Mouse (Mus musculus) stomach, embryonic 14.5 days (tissue): ENCODE measurements around the gene Hopx. TPM values are rescaled to one million over a fixed set of nuclear protein-coding genes. Genes with fewer than 3 reads are reported as not detected.

ENCODE experiments used
- ATAC-seq: fragments of 200-750 bp; cut with Nextera tagmentation; 2 replicates; pipeline ENCODE4 v1.8.0; 2017; ENCODE audit warnings: low read depth, moderate TSS enrichment; ENCODE audit not compliant: insufficient number of reproducible peaks, insufficient read depth, low FRiP score
- H3K27ac ChIP-seq: fragments of 300-500 bp; sonication (generic); 2 replicates; pipeline ENCODE4 v1.5.1; 2014; ENCODE audit warnings: mild to moderate bottlenecking, low read length, moderate library complexity, mixed read lengths
- H3K27me3 ChIP-seq: fragments of 300-500 bp; sonication (generic); 2 replicates; pipeline ENCODE4 v1.6.1; 2014; ENCODE audit warnings: low read length, control low read depth, mixed read lengths; ENCODE audit not compliant: control insufficient read depth, insufficient read depth
- H3K36me3 ChIP-seq: fragments of 300-500 bp; sonication (generic); 2 replicates; pipeline ENCODE4 v1.6.1; 2014; ENCODE audit warnings: mild to moderate bottlenecking, control low read depth, low read length, moderate library complexity, mixed read lengths; ENCODE audit not compliant: control insufficient read depth, insufficient read depth
- H3K4me1 ChIP-seq: fragments of 300-500 bp; sonication (generic); 2 replicates; pipeline ENCODE4 v1.6.1; 2014; ENCODE audit warnings: low read length, control low read depth, mixed read lengths; ENCODE audit not compliant: control insufficient read depth, insufficient read depth
- H3K4me2 ChIP-seq: fragments of 300-500 bp; sonication (generic); replicated peaks from 2 replicates; pipeline ENCODE4 v1.6.1; 2014; ENCODE audit warnings: low read depth, low read length, control low read depth
- H3K4me3 ChIP-seq: fragments of 300-500 bp; sonication (generic); 2 replicates; pipeline ENCODE4 v1.5.1; 2014; ENCODE audit warnings: low read depth, low read length, control low read depth
- H3K9ac ChIP-seq: fragments of 300-500 bp; sonication (generic); replicated peaks from 2 replicates; pipeline ENCODE4 v1.6.1; 2014; ENCODE audit warnings: low read depth, mild to moderate bottlenecking, control low read depth, low read length, moderate library complexity, mixed read lengths
- H3K9me3 ChIP-seq: fragments of 300-500 bp; sonication (generic); 2 replicates; pipeline ENCODE4 v1.6.1; 2016; ENCODE audit warnings: low read depth, low read length, control low read depth; ENCODE audit not compliant: control insufficient read depth
- WGBS: fragments of 180-500 bp; shearing (Covaris S2); extraction: QIAGEN DNeasy Blood & Tissue Kit; methylation state at CpG from one replicate; pipeline ENCODE4 v1.1.7; 2014; 5-methylcytosine and 5-hydroxymethylcytosine counted together
- polyA plus RNA-seq: library from polyadenylated mRNA; unstranded; fragments of >200 nt; fragmentation: Nextera tagmentation; extraction: Ambion mirVana; gene quantifications from 2 replicates; pipeline ENCODE4 v1.2.1, GENCODE M21; 2014

Gene Hopx
- polyA plus RNA-seq, 1 experiment from 2014 or later, result 1.2 TPM

GRCm38 (mm10) chr5:77092531-77092930 lies 22.4 kb downstream of the Hopx start:
- Histone ChIP-seq H3K4me3 (no peak overlapping the region), H3K27me3 (no peaks in the 10 kb centered on the region), H3K9me3 (no peaks in the 10 kb centered on the region), H3K4me1 (no peaks in the 10 kb centered on the region), H3K27ac (no peak overlapping the region), H3K9ac (no peak overlapping the region), H3K4me2 (no peak overlapping the region), H3K36me3 (no peaks in the 10 kb centered on the region)
- no peak for ATAC-seq
- WGBS, result 76% methylated on average over 5 of the region's 5 CpGs

- Histone ChIP-seq H3K36me3 (no peaks in the 10 kb centered on the region), H3K27ac (no peak overlapping the region), H3K9ac (no peak overlapping the region), H3K4me1 (no peaks in the 10 kb centered on the region), H3K4me3 (no peak overlapping the region), H3K27me3 (no peaks in the 10 kb centered on the region), H3K4me2 (no peak overlapping the region), H3K9me3 (no peaks in the 10 kb centered on the region)
- 75% methylated on average over 3 of the region's 3 CpGs for whole genome bisulfite sequencing
- ATAC-seq, result no peak
Measured at GRCm38 (mm10) chr5:77091923-77092322, 23.0 kb downstream of the Hopx start.

GRCm38 (mm10) chr5:77090521-77091096 lies 24.3 kb downstream of the Hopx start:
- H3K9ac ChIP-seq, result no peak overlapping the region
- H3K4me3 ChIP-seq, result no peak overlapping the region
- H3K9me3 ChIP-seq, result no peaks in the 10 kb centered on the region
- no peaks in the 10 kb centered on the region for H3K36me3 ChIP-seq
- no peak for ATAC-seq
- WGBS, result 71% methylated on average over 5 of the region's 5 CpGs
- H3K4me1 ChIP-seq, result no peaks in the 10 kb centered on the region
- H3K27me3 ChIP-seq, result no peaks in the 10 kb centered on the region
- no peak overlapping the region for H3K4me2 ChIP-seq
- no peak overlapping the region for H3K27ac ChIP-seq

GRCm38 (mm10) chr5:77089901-77090300 lies 25.0 kb downstream of the Hopx start:
- no peak overlapping the region for H3K27ac ChIP-seq
- no peaks in the 10 kb centered on the region for H3K4me1 ChIP-seq

GRCm38 (mm10) chr5:77089294-77089693 lies 25.6 kb downstream of the Hopx start:
- WGBS, result 50% methylated on average over 1 of the region's 1 CpGs
- no peak for ATAC-seq
- H3K27me3 ChIP-seq, result no peaks in the 10 kb centered on the region

More at GRCm38 (mm10) chr5:77089901-77090300, 25.0 kb downstream of the Hopx start:
- Histone ChIP-seq H3K9ac (no peak overlapping the region), H3K36me3 (no peaks in the 10 kb centered on the region), H3K9me3 (no peaks in the 10 kb centered on the region), H3K4me3 (no peak overlapping the region), H3K4me2 (no peak overlapping the region), H3K27me3 (no peaks in the 10 kb centered on the region)
- ATAC-seq, result no peak
- WGBS, result 84% methylated on average over 8 of the region's 8 CpGs

GRCm38 (mm10) chr5:77087122-77087521 lies 27.8 kb downstream of the Hopx start:
- no peaks in the 10 kb centered on the region for H3K9me3 ChIP-seq
- no peak for ATAC-seq
- H3K4me2 ChIP-seq, result no peak overlapping the region
- no peaks in the 10 kb centered on the region for H3K27me3 ChIP-seq
- H3K4me1 ChIP-seq, result no peaks in the 10 kb centered on the region
- H3K27ac ChIP-seq, result no peak overlapping the region
- H3K9ac ChIP-seq, result no peak overlapping the region
- WGBS, result 82% methylated on average over 3 of the region's 3 CpGs
- H3K4me3 ChIP-seq, result no peak overlapping the region
- no peaks in the 10 kb centered on the region for H3K36me3 ChIP-seq

More at GRCm38 (mm10) chr5:77089294-77089693, 25.6 kb downstream of the Hopx start:
- no peak overlapping the region for H3K9ac ChIP-seq
- H3K4me3 ChIP-seq, result no peak overlapping the region
- H3K4me1 ChIP-seq, result no peaks in the 10 kb centered on the region
- H3K4me2 ChIP-seq, result no peak overlapping the region
- H3K27ac ChIP-seq, result no peak overlapping the region
- no peaks in the 10 kb centered on the region for H3K9me3 ChIP-seq
- no peaks in the 10 kb centered on the region for H3K36me3 ChIP-seq

GRCm38 (mm10) chr5:77086541-77086940 lies 28.4 kb downstream of the Hopx start:
- 85% methylated on average over 7 of the region's 7 CpGs for WGBS
- Histone ChIP-seq H3K27me3 (no peaks in the 10 kb centered on the region), H3K4me1 (no peaks in the 10 kb centered on the region)

GRCm38 (mm10) chr5:77085753-77086450 lies 29.0 kb downstream of the Hopx start:
- Histone ChIP-seq H3K4me1 (no peaks in the 10 kb centered on the region), H3K4me2 (no peak overlapping the region), H3K4me3 (no peak overlapping the region), H3K9ac (no peak overlapping the region), H3K9me3 (no peaks in the 10 kb centered on the region), H3K27me3 (no peaks in the 10 kb centered on the region), H3K27ac (no peak overlapping the region), H3K36me3 (no peaks in the 10 kb centered on the region)
- no peak for ATAC-seq
- WGBS, result 70% methylated on average over 10 of the region's 10 CpGs

More at GRCm38 (mm10) chr5:77086541-77086940, 28.4 kb downstream of the Hopx start:
- no peak for ATAC-seq
- no peak overlapping the region for H3K4me2 ChIP-seq
- no peak overlapping the region for H3K4me3 ChIP-seq
- H3K27ac ChIP-seq, result no peak overlapping the region
- H3K36me3 ChIP-seq, result no peaks in the 10 kb centered on the region
- H3K9ac ChIP-seq, result no peak overlapping the region
- no peaks in the 10 kb centered on the region for H3K9me3 ChIP-seq
